8 mouse cellular contexts compared by ENCODE assay signal in genomic region chr10:81395127-81395526, GRCm38 (mm10). TPM values are rescaled to one million over a fixed set of nuclear protein-coding genes. Genes with fewer than 3 reads are reported as not detected.
A peak's percentile ranks its signal among the peaks of the same experiment; 100 is the strongest.
DNase-seq lines count a peak whose midpoint lies in the region; ATAC-seq and TF ChIP-seq lines count a peak whose summit lies in the region.

No protein-coding gene starts in this region.

- H3K27ac ChIP-seq in liver, embryonic 12.5 days = no peak overlapping the region
- no peak overlapping the region for H3K27ac ChIP-seq in bone marrow, adult 2 months (ENCODE audit: control insufficient read depth, insufficient read depth, low read depth, low read length, poor library complexity)

- H3K4me3 ChIP-seq in liver, embryonic 12.5 days = no peak overlapping the region
- no peak overlapping the region for H3K4me3 ChIP-seq in bone marrow, adult 2 months (replicated peaks; ENCODE audit: control insufficient read depth, low read depth, low read length)

- 7% methylated on average over 5 of the region's 5 CpGs for WGBS in liver, embryonic 12.5 days (ENCODE audit: insufficient replicate concordance)
- WGBS in bone marrow, adult 2 months = 17% methylated on average over 5 of the region's 5 CpGs

- no peak overlapping the region for H3K4me2 ChIP-seq in liver, embryonic 12.5 days

- peaks cover 4% of the 10 kb centered on the region for H3K27me3 ChIP-seq in liver, embryonic 12.5 days (replicated peaks)

- H3K9me3 ChIP-seq in liver, embryonic 12.5 days (replicated peaks) = no peaks in the 10 kb centered on the region

- TF ChIP-seq CTCF in bone marrow, adult 2 months (IDR thresholded peaks at IDR 0.05; ENCODE audit: control insufficient read depth, insufficient read depth, low read length) = peak; percentile 95

- no peak overlapping the region for H3K9ac ChIP-seq in liver, embryonic 12.5 days

- H3K4me1 ChIP-seq in liver, embryonic 12.5 days = peaks cover 28% of the 10 kb centered on the region
- H3K4me1 ChIP-seq in bone marrow, adult 2 months (ENCODE audit: control insufficient read depth, insufficient read depth, low read length) = peaks cover 5% of the 10 kb centered on the region

- no peak for ATAC-seq in liver, embryonic 12.5 days
- peak; percentile 69 for ATAC-seq in erythroblast, adult 5-6 weeks (replicated peaks; ENCODE audit: low FRiP score, poor library complexity, severe bottlenecking)
- peak; percentile 49 for ATAC-seq in neutrophil, adult 5-6 weeks (ENCODE audit: extremely low read depth, insufficient number of reproducible peaks, low FRiP score, poor library complexity, severe bottlenecking)

- H3K36me3 ChIP-seq in liver, embryonic 12.5 days = peaks cover 19% of the 10 kb centered on the region

- TF ChIP-seq POLR2A in bone marrow, adult 2 months (IDR thresholded peaks at IDR 0.05; ENCODE audit: borderline replicate concordance, control insufficient read depth, low read depth, low read length) = no peak

- DNase-seq in liver (peak; percentile 70), ES-CJ7 (ENCODE audit: low read depth, low spot score) (peak; percentile 80)
- peak; percentile 77 for DNase-seq in kidney, postnatal 14 days
- DNase-seq in layer of hippocampus, postnatal 36 days = no peak

RNA-seq across cellular contexts. Expression of gene Smim24, which starts 2.3 kb away (rescaled TPM):
- 1.8 TPM in 2 replicates for polyA plus RNA-seq in liver, embryonic 12.5 days (2016; fragmentation: Nextera tagmentation; extraction: Ambion mirVana)
- 7.9 and 18.0 TPM in 2 replicates for polyA plus RNA-seq in bone marrow, adult 2 months (2011; ENCODE audit: insufficient read depth, insufficient read length, low replicate concordance, missing spikeins)
- total RNA-seq in erythroblast, adult 5-6 weeks (2015; ENCODE audit: low replicate concordance) = 5.4 TPM in 1 of 2 replicates, not detected in the other
- total RNA-seq in erythroblast, adult 5-6 weeks (2017; ENCODE audit: low replicate concordance) = 1.8 and 3.8 TPM in 2 replicates
- 2.5 and 2.6 TPM in 2 replicates for total RNA-seq in neutrophil, adult 5-6 weeks (2017)
- total RNA-seq in layer of hippocampus, postnatal 36 days (2021) = 1 to 10 TPM; 1.6 to 1.7 TPM

RNA-seq across cellular contexts. Expression of gene Gm48552, which starts 6.3 kb away (rescaled TPM):
- 0.71 and 0.98 TPM in 2 replicates for polyA plus RNA-seq in liver, embryonic 12.5 days (2016; fragmentation: Nextera tagmentation; extraction: Ambion mirVana)
- polyA plus RNA-seq in bone marrow, adult 2 months (2011; ENCODE audit: insufficient read depth, insufficient read length, low replicate concordance, missing spikeins) = not detected in 2 replicates
- total RNA-seq in erythroblast, adult 5-6 weeks (2015; ENCODE audit: low replicate concordance) = not detected in 2 replicates
- 5.6 TPM in 1 of 2 replicates, not detected in the other for total RNA-seq in erythroblast, adult 5-6 weeks (2017; ENCODE audit: low replicate concordance)
- total RNA-seq in neutrophil, adult 5-6 weeks (2017) = 2.2 TPM in 1 of 2 replicates, not detected in the other
- 1 to 10 TPM; 4.5 to 7.1 TPM for total RNA-seq in layer of hippocampus, postnatal 36 days (2021)

RNA-seq across cellular contexts. Expression of gene Gm48551, which starts 10.9 kb away (rescaled TPM):
- polyA plus RNA-seq in liver, embryonic 12.5 days (2016; fragmentation: Nextera tagmentation; extraction: Ambion mirVana) = 0.68 and 1.2 TPM in 2 replicates
- 3.4 and 4.3 TPM in 2 replicates for polyA plus RNA-seq in bone marrow, adult 2 months (2011; ENCODE audit: insufficient read depth, insufficient read length, low replicate concordance, missing spikeins)
- total RNA-seq in erythroblast, adult 5-6 weeks (2015; ENCODE audit: low replicate concordance) = 2.5 and 3.7 TPM in 2 replicates
- total RNA-seq in erythroblast, adult 5-6 weeks (2017; ENCODE audit: low replicate concordance) = 1.3 TPM in 1 of 2 replicates, not detected in the other
- 3.1 and 5.6 TPM in 2 replicates for total RNA-seq in neutrophil, adult 5-6 weeks (2017)
- total RNA-seq in layer of hippocampus, postnatal 36 days (2021) = 1 to 10 TPM; 4.0 to 6.6 TPM

RNA-seq across cellular contexts. Expression of gene Dohh, which starts 10.9 kb away (rescaled TPM):
- polyA plus RNA-seq in liver, embryonic 12.5 days (2016; fragmentation: Nextera tagmentation; extraction: Ambion mirVana) = 70.0 and 74.5 TPM in 2 replicates
- polyA plus RNA-seq in bone marrow, adult 2 months (2011; ENCODE audit: insufficient read depth, insufficient read length, low replicate concordance, missing spikeins) = 14.6 and 23.0 TPM in 2 replicates
- 10.4 and 11.7 TPM in 2 replicates for total RNA-seq in erythroblast, adult 5-6 weeks (2015; ENCODE audit: low replicate concordance)
- total RNA-seq in erythroblast, adult 5-6 weeks (2017; ENCODE audit: low replicate concordance) = 32.5 and 33.7 TPM in 2 replicates
- 11.2 and 16.9 TPM in 2 replicates for total RNA-seq in neutrophil, adult 5-6 weeks (2017)
- total RNA-seq in layer of hippocampus, postnatal 36 days (2021) = 10 to 100 TPM; 72.5 to 76.9 TPM

RNA-seq across cellular contexts. Expression of gene Fzr1, which starts 16.8 kb away (rescaled TPM):
- polyA plus RNA-seq in liver, embryonic 12.5 days (2016; fragmentation: Nextera tagmentation; extraction: Ambion mirVana) = 93.8 and 100 TPM in 2 replicates
- polyA plus RNA-seq in bone marrow, adult 2 months (2011; ENCODE audit: insufficient read depth, insufficient read length, low replicate concordance, missing spikeins) = 126 and 131 TPM in 2 replicates
- 286 and 325 TPM in 2 replicates for total RNA-seq in erythroblast, adult 5-6 weeks (2015; ENCODE audit: low replicate concordance)
- total RNA-seq in erythroblast, adult 5-6 weeks (2017; ENCODE audit: low replicate concordance) = 463 and 486 TPM in 2 replicates
- total RNA-seq in neutrophil, adult 5-6 weeks (2017) = 16.5 and 16.8 TPM in 2 replicates
- 10 to 100 TPM; 61.5 to 68.9 TPM for total RNA-seq in layer of hippocampus, postnatal 36 days (2021)

Comparison
In these comparisons a context has a peak if more than half of its experiments do, and no peak if none do; other contexts are left out.
1. DNase-seq: peak in liver (single experiment), ES-CJ7 (single experiment) and kidney, postnatal 14 days (single experiment); none in layer of hippocampus, postnatal 36 days (0 of 2).